Mouse (Mus musculus) testis, adult 2 months (tissue): ENCODE results near the gene Tprgl.

ENCODE experiments used
- CTCF ChIP-seq: fragments of 200-500 bp; IDR thresholded peaks from 2 replicates; pipeline ENCODE4 v1.5.1; 2012; ENCODE audit warnings: low read depth, mild to moderate bottlenecking, inconsistent platforms, low read length, moderate library complexity; ENCODE audit not compliant: control insufficient read depth, insufficient read depth, insufficient replicate concordance
- POLR2A ChIP-seq: fragments of 200-500 bp; IDR thresholded peaks from 2 replicates; pipeline ENCODE4 v1.6.1; 2012; ENCODE audit warnings: low read depth, mild to moderate bottlenecking, inconsistent platforms, low read length, moderate library complexity; ENCODE audit not compliant: control insufficient read depth

DNA sequence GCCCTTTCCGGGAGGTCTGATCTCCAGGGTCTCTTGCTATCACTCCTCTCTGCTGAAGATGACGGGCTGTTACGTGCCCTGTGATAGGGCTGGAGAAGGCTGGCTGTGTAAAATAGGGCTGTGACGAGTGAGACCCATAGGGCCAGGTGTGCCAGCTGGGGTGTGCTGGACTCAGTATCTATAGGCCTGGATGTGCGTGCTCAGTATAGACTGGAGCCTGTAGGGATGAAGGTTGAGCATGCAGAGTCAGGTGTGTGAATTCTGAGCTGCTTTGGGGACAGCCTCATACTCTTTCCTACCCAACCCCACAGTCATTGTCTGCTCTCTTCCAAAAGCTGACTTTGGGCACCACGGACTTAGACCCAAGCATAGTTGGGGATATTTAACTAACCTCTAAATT, 37.5 kb upstream of the Tprgl start:
- TF ChIP-seq CTCF = no peak
- TF ChIP-seq POLR2A = no peak
